Mouse (Mus musculus): ENCODE data around the gene Elmo1. TPM values are rescaled to one million over a fixed set of nuclear protein-coding genes. Genes with fewer than 3 reads are reported as not detected.

Gene Elmo1
- polyA plus RNA-seq, 1 experiment = not detected

DNA sequence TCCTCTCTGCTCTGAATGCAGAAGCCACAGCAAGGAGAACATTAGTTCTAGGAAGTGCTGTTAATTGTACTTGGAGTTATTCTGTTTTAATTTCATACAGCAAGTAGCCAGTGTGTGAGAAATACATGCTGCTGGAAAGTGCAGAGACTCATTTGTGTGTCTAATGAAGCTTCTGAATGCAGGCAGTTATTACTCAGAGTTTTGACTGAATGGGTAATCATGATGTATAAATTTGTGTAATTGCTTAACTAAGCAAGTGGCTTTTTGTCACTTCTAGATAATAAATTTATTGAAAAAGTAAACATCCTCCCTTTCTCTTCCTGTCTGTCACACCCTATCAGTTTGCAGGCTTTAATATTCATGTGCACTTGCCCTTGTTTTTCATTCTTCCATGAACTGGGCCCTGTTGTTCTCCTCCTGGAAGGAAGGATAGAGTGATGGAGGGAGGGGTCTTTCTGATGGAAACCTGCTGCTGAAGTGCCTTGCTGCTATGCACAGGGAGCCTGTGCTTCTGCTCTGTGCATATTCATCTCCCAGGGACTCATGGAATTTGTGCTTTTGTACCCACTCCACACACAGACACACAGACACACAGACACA lies 159.8 kb downstream of the Elmo1 start:
- Histone ChIP-seq H3K4me3 (ENCODE audit: insufficient read depth, poor library complexity, severe bottlenecking) (no peak overlapping the region), H3ac (ENCODE audit: control insufficient read depth, insufficient read length, low read depth) (no peak overlapping the region)
- no peak for TF ChIP-seq CTCF (IDR thresholded peaks at IDR 0.05; ENCODE audit: control insufficient read depth, insufficient read depth, insufficient read length)
- TF ChIP-seq MAX (IDR thresholded peaks at IDR 0.05) = no peak
- no peak for TF ChIP-seq MYOD1 (IDR thresholded peaks at IDR 0.05; ENCODE audit: control insufficient read depth, insufficient read length, low read depth)
- TF ChIP-seq CEBPB (IDR thresholded peaks at IDR 0.05; ENCODE audit: low read depth) = no peak
- TF ChIP-seq FOSL1 (IDR thresholded peaks at IDR 0.05; ENCODE audit: insufficient read depth, low read length, poor library complexity, severe bottlenecking) = no peak
- TF ChIP-seq MYOG (IDR thresholded peaks at IDR 0.05; ENCODE audit: control insufficient read depth, extremely low read depth, insufficient read length) = no peak
- TF ChIP-seq USF1 (IDR thresholded peaks at IDR 0.05; ENCODE audit: low read depth) = no peak

GRCm38 (mm10) chr13:20254911-20255310 lies 164.5 kb downstream of the Elmo1 start:
- Histone ChIP-seq H3K79me3 (ENCODE audit: low read depth) (no peaks in the 10 kb centered on the region), H3K27me3 (ENCODE audit: control insufficient read depth, insufficient read depth, insufficient read length) (no peaks in the 10 kb centered on the region), H3K79me2 (ENCODE audit: control insufficient read depth, insufficient read depth) (no peaks in the 10 kb centered on the region), H3K4me3 (ENCODE audit: insufficient read depth, poor library complexity, severe bottlenecking) (no peak overlapping the region), H3K36me3 (ENCODE audit: control insufficient read depth, insufficient read depth) (no peaks in the 10 kb centered on the region), H3ac (ENCODE audit: control insufficient read depth, insufficient read length, low read depth) (no peak overlapping the region)
- TF ChIP-seq FOSL1 (IDR thresholded peaks at IDR 0.05; ENCODE audit: insufficient read depth, low read length, poor library complexity, severe bottlenecking) (no peak), MYOD1 (IDR thresholded peaks at IDR 0.05; ENCODE audit: control insufficient read depth, insufficient read length, low read depth) (no peak), MAX (IDR thresholded peaks at IDR 0.05) (no peak), MYOG (IDR thresholded peaks at IDR 0.05; ENCODE audit: control insufficient read depth, extremely low read depth, insufficient read length) (no peak), CTCF (IDR thresholded peaks at IDR 0.05; ENCODE audit: control insufficient read depth, insufficient read depth, insufficient read length) (no peak), CEBPB (IDR thresholded peaks at IDR 0.05; ENCODE audit: low read depth) (no peak), USF1 (IDR thresholded peaks at IDR 0.05; ENCODE audit: low read depth) (no peak)

More for the DNA sequence above, 159.8 kb downstream of the Elmo1 start:
- H3K27me3 ChIP-seq (ENCODE audit: control insufficient read depth, insufficient read depth, insufficient read length) = no peaks in the 10 kb centered on the region
- H3K79me3 ChIP-seq (ENCODE audit: low read depth) = no peaks in the 10 kb centered on the region
- H3K79me2 ChIP-seq (ENCODE audit: control insufficient read depth, insufficient read depth) = no peaks in the 10 kb centered on the region
- no peaks in the 10 kb centered on the region for H3K36me3 ChIP-seq (ENCODE audit: control insufficient read depth, insufficient read depth)

GRCm38 (mm10) chr13:20255380-20255779 lies 165.0 kb downstream of the Elmo1 start:
- no peaks in the 10 kb centered on the region for H3K27me3 ChIP-seq (ENCODE audit: control insufficient read depth, insufficient read depth, insufficient read length)

GRCm38 (mm10) chr13:20256613-20257012 lies 166.2 kb downstream of the Elmo1 start:
- no peaks in the 10 kb centered on the region for H3K36me3 ChIP-seq (ENCODE audit: control insufficient read depth, insufficient read depth)

More at GRCm38 (mm10) chr13:20255380-20255779, 165.0 kb downstream of the Elmo1 start:
- H3K4me3 ChIP-seq (ENCODE audit: insufficient read depth, poor library complexity, severe bottlenecking) = no peak overlapping the region
- no peaks in the 10 kb centered on the region for H3K36me3 ChIP-seq (ENCODE audit: control insufficient read depth, insufficient read depth)
- no peaks in the 10 kb centered on the region for H3K79me2 ChIP-seq (ENCODE audit: control insufficient read depth, insufficient read depth)
- no peak overlapping the region for H3ac ChIP-seq (ENCODE audit: control insufficient read depth, insufficient read length, low read depth)
- TF ChIP-seq CEBPB (IDR thresholded peaks at IDR 0.05; ENCODE audit: low read depth) (no peak), USF1 (IDR thresholded peaks at IDR 0.05; ENCODE audit: low read depth) (no peak), CTCF (IDR thresholded peaks at IDR 0.05; ENCODE audit: control insufficient read depth, insufficient read depth, insufficient read length) (no peak), MYOG (IDR thresholded peaks at IDR 0.05; ENCODE audit: control insufficient read depth, extremely low read depth, insufficient read length) (no peak)
- no peaks in the 10 kb centered on the region for H3K79me3 ChIP-seq (ENCODE audit: low read depth)

DNA sequence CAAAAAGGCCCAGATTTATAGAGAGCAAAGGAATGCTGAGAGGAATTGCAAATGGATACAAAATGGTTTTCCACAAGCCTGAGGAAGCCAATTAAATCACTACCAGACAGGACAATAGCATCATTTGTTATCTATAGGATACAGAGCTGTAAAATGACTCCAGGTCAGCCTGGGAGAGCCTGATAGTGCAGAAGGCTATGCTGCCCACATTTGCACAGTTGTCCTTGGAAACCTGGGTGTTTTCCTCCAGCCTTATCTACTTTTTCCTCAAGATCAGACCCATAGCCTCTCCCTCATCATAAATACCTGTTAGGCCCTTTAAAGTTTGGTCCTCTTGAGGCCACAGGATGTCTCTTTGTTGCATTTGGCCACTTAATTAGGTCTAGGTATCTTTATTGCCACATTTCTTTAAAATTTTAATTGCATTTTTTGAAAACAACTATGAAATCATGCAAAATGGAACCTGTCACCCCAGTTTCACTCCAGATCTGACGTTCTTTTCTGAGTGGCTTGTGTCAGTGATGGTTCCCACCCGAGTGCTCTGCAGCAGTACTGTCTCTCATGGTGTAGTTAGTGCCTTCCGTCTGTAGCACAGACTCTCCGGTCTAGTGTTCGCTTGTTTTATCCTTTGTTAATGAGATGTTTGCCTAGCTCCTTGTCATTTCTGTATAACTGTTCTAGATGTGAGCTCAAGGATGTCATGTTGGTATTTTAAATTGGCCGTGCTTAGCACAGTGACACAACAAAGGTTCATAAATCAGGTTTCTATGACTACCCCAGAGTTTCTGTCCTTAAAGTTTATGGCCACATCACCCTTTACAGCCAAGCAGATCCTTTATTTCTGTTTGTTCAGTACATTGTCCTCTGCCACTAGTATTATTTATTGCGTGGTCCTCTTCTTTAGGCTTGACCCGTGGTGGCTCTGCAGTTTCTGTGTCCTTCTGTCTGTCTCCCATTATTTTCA lies 167.4 kb downstream of the Elmo1 start:
- Histone ChIP-seq H3K79me3 (ENCODE audit: low read depth) (no peaks in the 10 kb centered on the region), H3K79me2 (ENCODE audit: control insufficient read depth, insufficient read depth) (no peaks in the 10 kb centered on the region), H3K27me3 (ENCODE audit: control insufficient read depth, insufficient read depth, insufficient read length) (no peaks in the 10 kb centered on the region), H3K4me3 (ENCODE audit: insufficient read depth, poor library complexity, severe bottlenecking) (no peak overlapping the region), H3K36me3 (ENCODE audit: control insufficient read depth, insufficient read depth) (no peaks in the 10 kb centered on the region), H3ac (ENCODE audit: control insufficient read depth, insufficient read length, low read depth) (no peak overlapping the region)
- TF ChIP-seq USF1 (IDR thresholded peaks at IDR 0.05; ENCODE audit: low read depth) (no peak), CTCF (IDR thresholded peaks at IDR 0.05; ENCODE audit: control insufficient read depth, insufficient read depth, insufficient read length) (no peak), MAX (IDR thresholded peaks at IDR 0.05) (no peak), MYOD1 (IDR thresholded peaks at IDR 0.05; ENCODE audit: control insufficient read depth, insufficient read length, low read depth) (no peak), MYOG (IDR thresholded peaks at IDR 0.05; ENCODE audit: control insufficient read depth, extremely low read depth, insufficient read length) (no peak), FOSL1 (IDR thresholded peaks at IDR 0.05; ENCODE audit: insufficient read depth, low read length, poor library complexity, severe bottlenecking) (no peak), CEBPB (IDR thresholded peaks at IDR 0.05; ENCODE audit: low read depth) (no peak)

More at GRCm38 (mm10) chr13:20256613-20257012, 166.2 kb downstream of the Elmo1 start:
- no peak for TF ChIP-seq MYOG (IDR thresholded peaks at IDR 0.05; ENCODE audit: control insufficient read depth, extremely low read depth, insufficient read length)
- TF ChIP-seq MYOD1 (IDR thresholded peaks at IDR 0.05; ENCODE audit: control insufficient read depth, insufficient read length, low read depth) = no peak
- TF ChIP-seq USF1 (IDR thresholded peaks at IDR 0.05; ENCODE audit: low read depth) = no peak
- no peak for TF ChIP-seq MAX (IDR thresholded peaks at IDR 0.05)
- TF ChIP-seq CTCF (IDR thresholded peaks at IDR 0.05; ENCODE audit: control insufficient read depth, insufficient read depth, insufficient read length) = no peak
- TF ChIP-seq CEBPB (IDR thresholded peaks at IDR 0.05; ENCODE audit: low read depth) = no peak
- TF ChIP-seq FOSL1 (IDR thresholded peaks at IDR 0.05; ENCODE audit: insufficient read depth, low read length, poor library complexity, severe bottlenecking) = no peak
- Histone ChIP-seq H3K79me3 (ENCODE audit: low read depth) (no peaks in the 10 kb centered on the region), H3ac (ENCODE audit: control insufficient read depth, insufficient read length, low read depth) (no peak overlapping the region), H3K79me2 (ENCODE audit: control insufficient read depth, insufficient read depth) (no peaks in the 10 kb centered on the region), H3K4me3 (ENCODE audit: insufficient read depth, poor library complexity, severe bottlenecking) (no peak overlapping the region), H3K27me3 (ENCODE audit: control insufficient read depth, insufficient read depth, insufficient read length) (no peaks in the 10 kb centered on the region)

Measured in C2C12 (cell line).